Mouse (Mus musculus): ENCODE measurements around the gene Frmpd2.

DNA sequence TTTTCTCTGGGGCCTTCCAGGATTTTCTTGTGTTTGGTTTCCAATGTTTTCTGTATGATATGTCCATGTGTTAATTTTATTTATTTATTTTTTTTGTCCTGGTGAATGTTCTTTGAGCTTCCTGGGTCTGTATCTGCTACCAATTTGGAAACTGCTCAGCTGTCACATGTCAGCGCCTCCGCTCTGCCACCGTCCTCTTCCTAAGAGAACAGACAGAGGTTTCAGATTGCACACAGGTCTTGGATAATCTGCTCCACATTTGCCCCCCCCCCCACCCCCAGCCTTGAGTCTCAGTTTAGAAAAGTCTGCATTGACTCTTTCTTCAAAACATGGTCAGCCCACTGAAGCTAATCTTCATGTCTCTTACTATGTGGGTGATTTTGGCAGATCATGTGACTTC lies 10.5 kb downstream of the Frmpd2 start:
- no peak for TF ChIP-seq EP300 (optimal IDR thresholded peaks at IDR 0.05)
- TF ChIP-seq CTCF (IDR thresholded peaks at IDR 0.05; ENCODE audit: low read depth): no peak
